Mouse (Mus musculus) forelimb bud, embryonic 11.5 days (tissue): Measurements from ENCODE around the gene Tsen2.

Experiments used
- DNase-seq: peaks from one replicate; pipeline ENCODE4 v3.0.0-alpha.2; 2012; ENCODE audit warnings: low read depth, low spot score

Tsen2 gene

DNA sequence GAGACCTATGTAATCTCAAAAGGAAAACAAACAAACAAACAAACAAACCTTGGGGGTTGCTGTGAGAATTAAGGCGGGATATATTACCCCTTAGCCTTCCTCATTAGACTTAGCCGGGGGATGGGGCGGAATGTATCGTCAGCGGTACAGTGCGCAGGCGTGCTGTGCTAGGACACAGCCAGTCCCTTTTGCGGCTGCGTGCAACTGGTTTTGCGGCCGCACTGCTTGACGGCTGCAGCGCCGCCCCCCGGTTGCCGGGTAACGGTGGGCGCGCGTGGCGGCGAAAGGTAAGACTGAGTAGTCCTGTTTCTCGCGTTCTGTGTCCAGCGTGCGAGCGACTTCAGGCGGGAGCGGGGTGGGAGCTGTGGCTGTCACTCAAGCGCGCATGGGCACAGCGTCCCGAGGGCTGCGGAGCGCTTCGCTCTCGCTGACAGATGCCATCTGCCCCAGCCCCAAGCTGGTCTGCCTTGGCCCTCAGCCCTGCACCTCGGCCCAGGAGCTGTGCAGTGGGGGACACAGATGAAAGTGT, at the start of gene Tsen2:
Gene Tsen2, plus strand, starts transcription at position 223 of the 529 bp plus-strand sequence.
- DNase-seq: peak; percentile 94

DNA sequence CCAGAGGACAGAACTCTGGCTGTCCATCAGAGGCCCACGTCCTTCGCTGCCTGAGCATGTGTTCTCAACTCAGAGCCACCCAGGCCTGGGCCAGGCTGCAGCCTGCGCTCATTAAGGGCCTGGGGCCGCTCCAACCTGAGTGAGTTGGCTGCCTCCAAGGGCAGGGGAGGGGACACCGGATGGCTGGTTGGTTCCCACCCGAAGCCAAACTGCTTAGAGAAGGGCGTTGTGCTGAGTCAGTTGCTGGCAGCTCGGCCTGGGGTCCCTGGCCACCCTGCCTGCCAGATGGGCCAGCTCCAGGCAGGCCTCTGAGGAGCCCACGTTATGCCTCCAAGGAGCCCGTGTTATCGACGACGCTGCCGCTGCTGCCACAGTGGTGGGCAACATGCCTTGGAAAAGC, 44.9 kb upstream of the Tsen2 start:
- DNase-seq: no peak

GRCm38 (mm10) chr6:115500234-115500633, 44.2 kb upstream of the Tsen2 start:
- no peak for DNase-seq

DNA sequence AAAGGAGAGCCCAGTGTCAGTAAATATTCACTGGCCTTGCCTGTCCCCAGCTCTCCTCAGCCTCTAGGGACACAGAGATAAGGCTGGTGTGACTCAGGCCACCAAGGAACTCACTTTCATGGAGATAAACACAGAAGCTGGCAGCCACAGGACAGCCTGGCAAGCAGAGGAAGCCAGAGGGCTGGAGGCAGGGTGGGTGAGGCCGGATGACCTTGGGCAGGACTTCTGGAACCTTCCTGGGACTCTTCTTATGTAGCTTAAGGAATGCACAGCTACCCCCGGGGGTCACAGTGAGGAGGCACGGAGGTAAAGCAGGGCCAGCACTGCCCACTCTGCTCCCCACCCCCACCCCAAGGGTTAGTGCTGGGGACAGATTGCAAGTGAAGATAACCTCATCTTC, 43.3 kb upstream of the Tsen2 start:
- DNase-seq: no peak

GRCm38 (mm10) chr6:115503038-115503437, 41.4 kb upstream of the Tsen2 start:
- no peak for DNase-seq

- no peak for DNase-seq
Observed at GRCm38 (mm10) chr6:115503549-115504159, 40.8 kb upstream of the Tsen2 start.

DNA sequence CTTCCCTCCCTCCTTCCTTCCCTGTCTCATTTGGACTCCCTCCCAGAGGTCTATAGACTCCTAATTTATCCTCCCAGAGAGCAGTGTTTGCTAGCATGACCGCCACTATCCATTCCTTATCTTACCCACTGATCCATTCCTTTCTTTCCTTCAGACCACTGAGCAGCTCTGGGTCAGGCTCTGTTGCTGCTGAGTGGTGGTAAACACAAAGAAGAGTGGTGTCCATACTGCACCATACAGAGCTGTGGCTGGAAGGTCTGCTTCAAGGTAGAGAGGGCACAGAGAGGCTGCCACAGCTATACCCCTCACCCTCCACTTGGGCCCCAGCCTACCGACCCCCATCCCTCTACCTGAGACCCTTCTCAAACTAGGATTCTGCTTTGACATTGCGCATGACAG, 40.3 kb upstream of the Tsen2 start:
- DNase-seq: no peak

GRCm38 (mm10) chr6:115504915-115505314, 39.5 kb upstream of the Tsen2 start:
- no peak for DNase-seq

GRCm38 (mm10) chr6:115506425-115506824, 38.0 kb upstream of the Tsen2 start:
- no peak for DNase-seq

DNA sequence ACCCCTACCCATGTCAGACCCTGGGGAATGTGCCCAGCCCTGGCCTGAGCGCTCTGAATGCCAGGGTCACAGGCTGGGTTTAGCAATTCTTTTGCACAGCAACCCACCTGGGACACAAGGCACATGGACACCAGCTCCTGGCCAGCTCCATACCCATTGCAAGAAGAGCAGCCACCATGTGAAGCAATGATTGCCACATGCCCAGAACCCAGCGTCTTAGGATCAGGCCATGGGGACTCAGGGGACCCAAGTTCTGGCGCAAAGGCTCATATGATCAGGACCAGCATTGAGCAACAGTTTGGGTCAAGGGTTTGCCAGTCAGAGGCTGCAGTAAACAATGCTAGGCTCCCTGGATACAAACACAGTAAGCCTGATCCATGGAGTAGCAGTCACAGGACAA, 33.0 kb upstream of the Tsen2 start:
- DNase-seq: no peak

DNA sequence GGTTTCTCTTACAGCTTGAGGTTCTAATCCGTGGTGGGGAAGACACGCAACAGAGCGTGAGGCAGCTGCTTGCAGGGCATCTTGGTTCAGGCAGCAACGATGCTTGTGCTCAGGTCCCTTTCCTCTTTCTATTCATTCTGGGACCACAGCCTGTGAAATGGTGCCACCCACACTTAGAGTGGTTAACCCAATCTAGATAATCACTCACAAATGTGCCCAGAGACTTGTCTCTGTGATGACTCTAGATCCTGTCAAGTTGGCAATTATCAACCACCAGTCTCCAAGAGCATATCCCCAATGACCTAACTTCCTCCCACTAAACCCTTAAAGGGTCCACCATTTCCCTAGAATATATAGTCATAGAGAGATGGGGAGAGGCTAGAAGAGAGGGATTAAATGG, 31.3 kb upstream of the Tsen2 start:
- DNase-seq: no peak

- DNase-seq: no peak
Observed at GRCm38 (mm10) chr6:115517904-115518303, 26.6 kb upstream of the Tsen2 start.

DNA sequence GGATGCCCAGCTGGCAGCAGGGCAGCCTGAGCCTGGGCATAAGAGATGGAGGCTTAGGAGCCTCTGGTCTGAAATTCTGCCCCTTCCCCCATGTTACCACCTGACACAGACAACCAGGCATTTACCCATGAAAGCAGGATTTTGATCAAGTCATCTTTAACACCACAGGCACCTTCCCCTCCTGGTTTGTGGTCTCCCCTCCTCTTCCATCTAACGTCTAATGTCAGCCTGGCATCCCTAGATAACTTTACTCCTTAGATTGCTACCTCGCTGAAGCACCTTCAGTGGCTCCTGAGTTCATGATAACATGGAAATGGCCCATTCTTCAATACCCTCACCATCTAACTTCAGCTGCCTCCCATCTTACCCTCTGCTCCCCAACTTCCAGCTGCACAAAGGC, 26.1 kb upstream of the Tsen2 start:
- no peak for DNase-seq

DNA sequence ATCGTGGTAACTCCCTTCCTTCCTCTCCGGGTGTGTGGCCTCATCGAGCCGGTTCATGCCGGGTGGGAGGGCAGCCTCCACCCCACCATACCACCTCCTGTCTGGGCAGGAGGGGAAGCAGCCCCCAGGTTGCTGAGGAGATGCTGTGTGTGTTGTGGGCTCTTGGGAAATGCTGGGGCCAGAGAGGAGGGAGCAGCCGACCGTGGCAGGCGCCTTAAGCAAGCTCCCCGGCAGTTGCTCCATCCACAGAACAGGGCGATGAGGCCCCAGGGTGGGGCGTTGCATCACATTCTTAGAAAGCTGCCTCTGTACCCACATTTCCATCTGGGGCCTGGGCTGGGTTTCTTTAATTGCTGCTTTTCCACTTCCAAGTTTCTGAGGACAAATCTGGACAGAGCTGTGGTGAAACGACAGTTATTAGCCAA, 25.2 kb upstream of the Tsen2 start:
- DNase-seq: no peak

DNA sequence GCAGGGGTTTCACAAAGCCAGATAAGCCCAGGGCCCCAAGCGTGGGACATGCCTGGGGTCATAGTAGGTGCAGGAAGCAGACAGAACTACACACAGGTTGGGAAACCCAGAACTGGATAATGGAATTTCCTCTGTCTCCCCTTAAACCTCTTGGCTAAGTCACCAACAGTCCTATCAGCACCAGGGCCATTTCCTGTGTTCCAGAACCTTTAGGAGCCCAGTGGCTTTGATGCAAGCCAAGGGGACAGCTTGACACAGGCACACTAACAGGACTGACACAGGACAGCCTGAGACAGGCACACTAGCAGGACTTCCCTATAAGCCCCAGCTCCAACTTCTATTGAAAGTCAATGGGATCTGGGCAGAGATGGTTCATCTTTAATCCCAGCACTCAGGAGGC, 22.5 kb upstream of the Tsen2 start:
- no peak for DNase-seq

DNA sequence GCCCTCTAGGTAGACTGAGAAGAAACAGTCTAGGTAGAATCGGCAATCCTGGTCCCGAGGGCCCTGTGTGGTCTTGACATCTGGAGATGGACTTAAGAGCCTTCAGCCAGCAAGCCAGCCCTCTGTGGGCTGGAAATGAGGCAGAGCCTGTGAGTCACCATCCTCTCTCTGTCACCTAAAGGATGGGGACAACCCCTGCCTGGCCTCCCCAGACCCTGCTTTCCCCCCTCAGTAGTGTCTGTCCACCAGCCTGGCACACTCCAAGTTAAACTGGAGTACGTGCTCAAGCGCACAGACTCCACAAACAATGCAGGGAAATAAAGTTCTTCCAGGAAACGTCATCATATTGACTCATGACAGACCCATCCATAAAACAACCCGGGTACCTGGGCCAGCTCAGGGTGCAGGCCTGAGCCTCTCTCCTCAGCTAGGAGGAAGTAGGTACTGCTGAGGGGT, 21.7 kb upstream of the Tsen2 start:
- no peak for DNase-seq

DNA sequence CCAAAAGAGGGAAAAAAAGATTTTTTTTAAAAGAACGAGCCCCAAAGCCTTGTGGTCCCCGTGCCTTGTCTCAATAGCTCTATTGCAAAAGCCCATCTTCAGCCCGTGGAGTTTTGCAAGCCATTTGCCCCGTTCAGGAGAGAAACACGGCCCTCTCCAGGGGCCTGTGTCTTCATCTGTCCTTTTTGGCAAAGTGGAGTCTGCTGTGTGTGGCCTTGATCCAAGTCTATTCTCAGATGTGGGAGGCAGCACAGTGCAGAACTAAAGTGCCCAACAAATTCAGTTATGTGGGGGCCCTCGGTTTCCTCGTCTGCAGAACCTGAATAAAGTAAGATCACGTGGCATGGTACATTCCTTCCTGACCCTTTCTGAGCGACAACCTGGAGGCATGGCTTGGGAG, 21.3 kb upstream of the Tsen2 start:
- no peak for DNase-seq

DNA sequence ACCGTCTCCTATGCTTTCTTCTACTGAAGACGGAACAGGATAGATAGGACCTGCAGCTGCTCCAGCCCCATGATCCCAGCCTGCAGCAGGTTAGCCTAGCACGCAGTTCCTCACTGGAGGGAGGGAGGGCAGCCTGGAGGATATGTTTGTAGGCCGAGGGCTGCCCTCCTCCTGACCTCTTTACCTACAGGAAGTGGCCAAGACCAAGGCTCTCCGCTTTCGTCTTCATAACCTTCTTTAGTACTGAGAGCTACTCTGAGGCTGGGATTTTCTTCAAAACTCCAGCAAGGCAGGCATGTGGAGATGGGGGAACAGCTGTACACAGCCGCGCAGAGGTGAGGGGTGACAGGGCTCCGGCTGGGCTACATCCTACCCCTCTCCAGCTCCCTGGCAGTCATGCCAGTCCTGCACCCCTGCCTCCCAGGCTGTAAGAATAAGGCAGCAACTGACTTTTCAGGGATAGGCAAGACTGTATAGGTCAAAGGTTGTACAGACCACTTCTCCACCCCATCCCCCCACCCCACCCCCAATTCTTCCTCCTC, 19.9 kb upstream of the Tsen2 start:
- DNase-seq: no peak

DNA sequence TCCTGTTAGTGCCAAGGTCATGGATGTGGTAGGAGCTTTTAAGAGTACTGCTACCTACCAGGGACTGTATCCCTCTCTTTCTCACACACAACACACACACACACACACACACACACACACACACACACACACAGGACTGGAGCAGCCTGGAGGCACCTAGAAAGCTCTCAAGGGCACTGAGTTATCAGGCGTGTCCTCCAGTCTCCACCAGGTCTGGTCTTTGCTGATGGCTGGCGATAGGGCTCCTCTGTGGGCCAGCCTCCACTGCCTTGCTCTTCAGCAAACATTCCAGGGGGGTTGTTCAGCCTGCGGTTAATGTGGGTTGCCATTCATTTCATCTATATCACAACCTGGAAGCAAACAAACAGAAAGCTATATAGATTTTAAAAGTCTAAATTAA, 17.0 kb upstream of the Tsen2 start:
- no peak for DNase-seq

DNA sequence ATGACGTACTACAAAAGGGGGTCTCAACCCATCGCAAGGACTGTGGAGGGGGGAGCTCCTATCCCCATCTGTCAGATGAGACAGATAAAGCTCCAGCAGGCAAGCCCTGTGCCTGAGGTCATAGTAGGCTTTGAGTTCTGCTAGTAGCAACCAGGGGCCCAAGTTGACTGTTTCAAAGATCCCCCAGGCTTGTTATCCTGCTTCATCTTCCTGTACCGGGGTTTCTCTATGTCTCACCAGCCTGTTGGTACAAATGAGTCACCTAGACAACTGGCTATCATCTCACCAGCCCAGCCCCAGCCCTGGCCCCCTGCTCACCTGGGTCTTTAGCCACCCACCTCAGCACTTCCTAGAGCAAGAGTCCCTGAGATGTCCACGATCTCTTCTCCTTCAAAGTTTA, 16.1 kb upstream of the Tsen2 start:
- no peak for DNase-seq

GRCm38 (mm10) chr6:115534617-115535016, 9.8 kb upstream of the Tsen2 start:
- no peak for DNase-seq

DNA sequence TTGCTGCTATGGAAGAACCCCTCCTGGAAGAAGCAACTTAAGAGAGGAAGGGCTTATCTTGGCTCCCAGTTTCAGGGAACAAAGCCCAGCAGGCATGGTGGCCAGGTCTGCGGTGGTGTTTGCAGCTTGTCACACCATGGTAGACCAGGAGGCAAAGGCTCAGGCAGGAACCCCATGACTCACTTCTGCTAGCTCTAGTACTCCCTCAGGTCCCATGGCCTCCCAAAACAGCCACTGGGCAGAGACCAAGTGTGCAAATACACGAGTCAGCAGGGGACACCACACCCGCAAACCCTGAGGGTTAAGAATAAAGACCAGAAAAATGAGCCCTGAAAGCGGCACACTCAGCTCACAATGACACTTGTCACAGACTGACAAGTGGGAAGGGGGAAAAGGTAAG, 8.3 kb upstream of the Tsen2 start:
- DNase-seq: no peak

DNA sequence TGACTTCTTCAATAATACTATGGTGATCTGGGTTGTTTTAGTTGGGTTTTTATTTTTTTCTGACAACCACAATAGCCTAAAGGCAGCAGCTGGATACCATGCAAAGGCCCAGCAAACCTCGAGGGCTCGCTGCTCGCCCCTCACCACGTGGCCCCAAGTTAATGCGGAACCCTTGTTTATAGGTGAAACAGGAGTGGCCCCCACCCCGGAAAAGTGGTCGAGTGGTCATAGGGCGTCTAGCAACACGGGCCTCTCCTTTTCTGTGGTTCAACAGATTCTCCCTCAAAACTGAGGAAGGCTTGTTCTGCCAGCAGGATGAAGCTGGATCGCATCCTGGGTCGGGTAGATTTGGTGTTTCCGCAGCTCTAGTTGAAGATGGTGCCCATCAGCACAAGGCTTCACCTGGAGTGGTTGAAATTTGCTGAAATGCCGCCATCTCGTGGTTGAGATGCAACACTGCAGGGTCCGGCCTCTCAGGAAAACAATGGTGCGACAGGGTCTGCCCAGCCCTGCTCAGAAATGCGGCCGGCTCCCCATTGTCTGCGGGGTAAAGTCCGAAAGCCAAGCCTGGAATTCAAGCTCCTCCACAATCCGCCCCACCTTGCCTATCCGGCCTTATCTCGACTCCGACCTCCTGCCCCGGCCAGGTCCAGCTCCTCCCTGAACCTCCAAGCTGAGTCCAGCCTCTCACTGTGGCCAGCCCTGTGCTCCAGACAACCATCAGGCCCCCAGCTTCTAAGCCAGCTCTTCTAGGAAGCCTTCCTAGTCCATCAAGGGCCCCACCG, 5.6 kb upstream of the Tsen2 start:
- peak; percentile 87 for DNase-seq
